Mouse (Mus musculus): ENCODE measurements at regions not wholly inside any gene's neighbourhood (a gene's known extent, or its start where the extent isn't known, plus 50 kb on each side); places are given as distances from the start of the nearest gene placed in this dataset.

GRCm38 (mm10) chr2:14544686-14545085, 58.2 kb upstream of the Cacnb2 start:
- Histone ChIP-seq H3K27me3 (ENCODE audit: control insufficient read depth, insufficient read depth, low read length) (no peaks in the 10 kb centered on the region), H3K27ac (ENCODE audit: insufficient read depth, low read length) (no peak overlapping the region), H3K4me1 (ENCODE audit: control insufficient read depth, insufficient read depth, insufficient read length) (no peaks in the 10 kb centered on the region), H3K4me3 (ENCODE audit: extremely low read depth, insufficient read depth, insufficient read length) (no peak overlapping the region), H3K36me3 (ENCODE audit: control insufficient read depth, insufficient read depth, low read length) (no peaks in the 10 kb centered on the region)
- no peak for DNase-seq (ENCODE audit: low read depth in 1 of 2, low spot score in 2 of 2)
- 85% methylated on average over 2 of the region's 2 CpGs for WGBS
- TF ChIP-seq POLR2A (IDR thresholded peaks at IDR 0.05; ENCODE audit: low read depth, low read length) (no peak), CTCF (IDR thresholded peaks at IDR 0.05; ENCODE audit: extremely low read depth, insufficient read depth, insufficient read length, insufficient replicate concordance) (peak; percentile 5; the same call in 1 of the 2 replicates)

GRCm38 (mm10) chr2:14548650-14549049, 54.2 kb upstream of the Cacnb2 start:
- TF ChIP-seq POLR2A (IDR thresholded peaks at IDR 0.05; ENCODE audit: low read depth, low read length) (no peak), CTCF (IDR thresholded peaks at IDR 0.05; ENCODE audit: extremely low read depth, insufficient read depth, insufficient read length, insufficient replicate concordance) (no peak)
- Histone ChIP-seq H3K27me3 (ENCODE audit: control insufficient read depth, insufficient read depth, low read length) (no peaks in the 10 kb centered on the region), H3K4me3 (ENCODE audit: extremely low read depth, insufficient read depth, insufficient read length) (no peak overlapping the region), H3K36me3 (ENCODE audit: control insufficient read depth, insufficient read depth, low read length) (no peaks in the 10 kb centered on the region), H3K27ac (ENCODE audit: insufficient read depth, low read length) (no peak overlapping the region), H3K4me1 (ENCODE audit: control insufficient read depth, insufficient read depth, insufficient read length) (no peaks in the 10 kb centered on the region)
- WGBS = 79% methylated on average over 5 of the region's 5 CpGs
- no peak for DNase-seq (ENCODE audit: low read depth in 1 of 2, low spot score in 2 of 2)

- H3K36me3 ChIP-seq (ENCODE audit: control insufficient read depth, insufficient read depth, low read length) = no peaks in the 10 kb centered on the region
- WGBS = 80% methylated on average over 5 of the region's 5 CpGs
- no peak for DNase-seq (ENCODE audit: low read depth in 1 of 2, low spot score in 2 of 2)
- no peak overlapping the region for H3K27ac ChIP-seq (ENCODE audit: insufficient read depth, low read length)
- no peak for TF ChIP-seq POLR2A (IDR thresholded peaks at IDR 0.05; ENCODE audit: low read depth, low read length)
- TF ChIP-seq CTCF (IDR thresholded peaks at IDR 0.05; ENCODE audit: extremely low read depth, insufficient read depth, insufficient read length, insufficient replicate concordance) = no peak
- no peaks in the 10 kb centered on the region for H3K4me1 ChIP-seq (ENCODE audit: control insufficient read depth, insufficient read depth, insufficient read length)
- no peaks in the 10 kb centered on the region for H3K27me3 ChIP-seq (ENCODE audit: control insufficient read depth, insufficient read depth, low read length)
- H3K4me3 ChIP-seq (ENCODE audit: extremely low read depth, insufficient read depth, insufficient read length) = no peak overlapping the region
Observed at GRCm38 (mm10) chr2:14549560-14549959, 53.3 kb upstream of the Cacnb2 start.

GRCm38 (mm10) chr2:14550826-14551225, 52.1 kb upstream of the Cacnb2 start:
- TF ChIP-seq POLR2A (IDR thresholded peaks at IDR 0.05; ENCODE audit: low read depth, low read length) (no peak), CTCF (IDR thresholded peaks at IDR 0.05; ENCODE audit: extremely low read depth, insufficient read depth, insufficient read length, insufficient replicate concordance) (no peak)
- WGBS = 86% methylated on average over 2 of the region's 2 CpGs
- Histone ChIP-seq H3K27me3 (ENCODE audit: control insufficient read depth, insufficient read depth, low read length) (no peaks in the 10 kb centered on the region), H3K27ac (ENCODE audit: insufficient read depth, low read length) (no peak overlapping the region), H3K4me1 (ENCODE audit: control insufficient read depth, insufficient read depth, insufficient read length) (no peaks in the 10 kb centered on the region), H3K36me3 (ENCODE audit: control insufficient read depth, insufficient read depth, low read length) (no peaks in the 10 kb centered on the region), H3K4me3 (ENCODE audit: extremely low read depth, insufficient read depth, insufficient read length) (no peak overlapping the region)
- DNase-seq (ENCODE audit: low read depth in 1 of 2, low spot score in 2 of 2) = no peak
